ENCODE assay signal across 28 mouse cellular contexts in the genomic region with DNA sequence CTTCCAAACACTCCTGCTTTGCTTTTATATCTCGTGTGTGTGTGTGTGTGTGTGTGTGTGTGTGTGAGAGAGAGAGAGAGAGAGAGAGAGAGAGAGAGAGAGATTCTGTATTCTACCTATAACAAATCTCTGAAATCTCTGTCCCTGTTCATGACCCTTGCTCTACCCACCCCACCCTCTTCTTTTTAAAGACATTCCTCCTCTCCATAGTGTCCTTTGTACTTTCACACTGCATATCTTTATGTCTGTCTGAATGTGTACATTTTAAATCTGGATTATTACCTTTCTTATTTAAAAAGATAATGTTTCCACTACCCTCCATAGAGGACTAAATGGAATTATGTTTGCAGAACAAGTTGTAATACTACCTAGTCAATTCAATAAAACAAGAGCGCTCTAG.
"Had no signal": no experiment of that assay in that cellular context is flagged by ENCODE, and none has a peak within 500 bp of the region (broad histone marks: within the 10 kb centered on the region; RNA-seq: fewer than 3 reads in every experiment).

No protein-coding gene starts in this region.

- DNase-seq: cerebellum, adult 2 months; cerebellum, adult 8-10 months; cerebellum, adult 9-10 months; cerebellum, adult 9-11 months; cerebellum, postnatal 10 days; cerebellum, postnatal 14 days; cerebellum, postnatal 25 days; cerebellum, postnatal 36 days; embryo, embryonic 11 days; forebrain, postnatal 0 days; gastrocnemius, postnatal 10 days; gastrocnemius, postnatal 14 days; gastrocnemius, postnatal 25 days; gastrocnemius, postnatal 36 days; heart, adult 11 months; heart, adult 18-20 months; heart, adult 2 months had no signal

- H3K4me2 ChIP-seq: embryonic facial prominence, embryonic 12.5 days; embryonic facial prominence, embryonic 13.5 days; embryonic facial prominence, embryonic 15.5 days; forebrain, embryonic 12.5 days; forebrain, embryonic 13.5 days; forebrain, embryonic 15.5 days had no signal

- H3K36me3 ChIP-seq: embryonic facial prominence, embryonic 10.5 days; embryonic facial prominence, embryonic 12.5 days; embryonic facial prominence, embryonic 13.5 days; embryonic facial prominence, embryonic 15.5 days; forebrain, embryonic 10.5 days; forebrain, embryonic 12.5 days; forebrain, embryonic 15.5 days had no signal

- H3K4me1 ChIP-seq: embryonic facial prominence, embryonic 10.5 days; embryonic facial prominence, embryonic 12.5 days; embryonic facial prominence, embryonic 13.5 days; embryonic facial prominence, embryonic 15.5 days; forebrain, embryonic 10.5 days; forebrain, embryonic 12.5 days; forebrain, embryonic 13.5 days; forebrain, embryonic 15.5 days had no signal

- H3K27ac ChIP-seq: embryonic facial prominence, embryonic 10.5 days; embryonic facial prominence, embryonic 12.5 days; embryonic facial prominence, embryonic 13.5 days; embryonic facial prominence, embryonic 15.5 days; forebrain, embryonic 10.5 days; forebrain, embryonic 12.5 days; forebrain, embryonic 13.5 days; forebrain, embryonic 15.5 days; heart, adult 2 months had no signal

- H3K27me3 ChIP-seq: embryonic facial prominence, embryonic 12.5 days; embryonic facial prominence, embryonic 13.5 days; embryonic facial prominence, embryonic 15.5 days; forebrain, embryonic 12.5 days; forebrain, embryonic 13.5 days; forebrain, embryonic 15.5 days had no signal

- ATAC-seq: forebrain, embryonic 13.5 days; forebrain, embryonic 14.5 days; forebrain, embryonic 15.5 days; forebrain, embryonic 16.5 days; forebrain, postnatal 0 days had no signal

- H3K9me3 ChIP-seq: embryonic facial prominence, embryonic 10.5 days; embryonic facial prominence, embryonic 12.5 days; embryonic facial prominence, embryonic 13.5 days; embryonic facial prominence, embryonic 15.5 days; forebrain, embryonic 12.5 days; forebrain, embryonic 13.5 days; forebrain, embryonic 15.5 days had no signal

- H3K9ac ChIP-seq: embryonic facial prominence, embryonic 12.5 days; embryonic facial prominence, embryonic 13.5 days; embryonic facial prominence, embryonic 15.5 days; forebrain, embryonic 12.5 days; forebrain, embryonic 13.5 days; forebrain, embryonic 15.5 days; forebrain, postnatal 0 days had no signal

- H3K4me3 ChIP-seq: embryonic facial prominence, embryonic 10.5 days; embryonic facial prominence, embryonic 12.5 days; embryonic facial prominence, embryonic 13.5 days; embryonic facial prominence, embryonic 15.5 days; erythroblast, embryonic 14.5 days; forebrain, embryonic 10.5 days; forebrain, embryonic 12.5 days; forebrain, embryonic 13.5 days; forebrain, embryonic 15.5 days; heart, adult 2 months had no signal
